ENCODE assay signal across 14 mouse cellular contexts in the genomic region with DNA sequence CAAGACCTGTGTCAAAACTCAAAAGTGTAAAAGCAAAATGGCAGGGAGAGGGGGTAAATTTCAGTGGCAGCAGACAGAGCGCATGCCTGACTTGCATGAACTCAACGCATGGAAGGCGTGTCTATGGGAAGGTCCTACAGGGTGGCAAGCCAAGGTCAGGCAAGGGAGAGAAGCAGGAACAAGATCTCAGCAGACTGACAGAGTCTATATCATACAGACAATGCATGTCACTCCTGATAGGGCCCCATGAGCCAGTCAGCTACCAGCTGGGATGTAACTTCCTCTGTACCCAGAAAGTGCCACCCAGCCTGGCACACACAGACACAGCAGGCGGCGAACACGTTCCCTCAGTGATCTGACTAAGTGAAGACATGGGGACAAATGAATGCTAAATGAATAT.
"Had no signal": no experiment of that assay in that cellular context is flagged by ENCODE, and none has a peak within 500 bp of the region (broad histone marks: within the 10 kb centered on the region; RNA-seq: fewer than 3 reads in every experiment).

No protein-coding gene starts in this region.

- H3K4me2 ChIP-seq: limb, embryonic 13.5 days; liver, embryonic 15.5 days; lung, embryonic 14.5 days; neural tube, embryonic 13.5 days; stomach, embryonic 15.5 days had no signal

- H3K9ac ChIP-seq: limb, embryonic 13.5 days; liver, embryonic 15.5 days; lung, embryonic 14.5 days; neural tube, embryonic 13.5 days; stomach, embryonic 15.5 days had no signal

- H3K36me3 ChIP-seq: liver, embryonic 15.5 days; neural tube, embryonic 13.5 days; stomach, embryonic 15.5 days had no signal

- H3K9me3 ChIP-seq: limb, embryonic 13.5 days; liver, embryonic 15.5 days; midbrain, embryonic 10.5 days; neural tube, embryonic 13.5 days; stomach, embryonic 15.5 days had no signal

- H3K27me3 ChIP-seq: limb, embryonic 13.5 days; liver, embryonic 15.5 days; neural tube, embryonic 13.5 days; stomach, embryonic 15.5 days had no signal

- H3K4me3 ChIP-seq: limb, embryonic 13.5 days; liver, embryonic 15.5 days; midbrain, embryonic 10.5 days; neural tube, embryonic 13.5 days; stomach, embryonic 15.5 days had no signal

- H3K27ac ChIP-seq: limb, embryonic 13.5 days; liver, embryonic 15.5 days; midbrain, embryonic 10.5 days; neural tube, embryonic 13.5 days; stomach, embryonic 15.5 days had no signal

- DNase-seq: kidney, adult 11 months; kidney, adult 9 months; kidney, postnatal 10 days; left cerebral cortex, postnatal 4 days; lung, embryonic 14.5 days; lung, postnatal 10 days; lung, postnatal 4 days; midbrain, embryonic 14.5 days; retina, postnatal 1 day had no signal
